Mouse (Mus musculus) bone marrow macrophage, adult 2 months (primary cell): Measurements from ENCODE around the gene Fbxo47.

Experiments
- CTCF ChIP-seq: IDR thresholded peaks from 2 replicates; pipeline ENCODE4 v1.5.1; 2012; ENCODE audit warnings: low read depth, mild to moderate bottlenecking, low read length, moderate library complexity
- POLR2A ChIP-seq: IDR thresholded peaks from 2 replicates; pipeline ENCODE4 v1.6.1; 2012; ENCODE audit warnings: mild to moderate bottlenecking, low read depth, low read length, borderline replicate concordance

DNA sequence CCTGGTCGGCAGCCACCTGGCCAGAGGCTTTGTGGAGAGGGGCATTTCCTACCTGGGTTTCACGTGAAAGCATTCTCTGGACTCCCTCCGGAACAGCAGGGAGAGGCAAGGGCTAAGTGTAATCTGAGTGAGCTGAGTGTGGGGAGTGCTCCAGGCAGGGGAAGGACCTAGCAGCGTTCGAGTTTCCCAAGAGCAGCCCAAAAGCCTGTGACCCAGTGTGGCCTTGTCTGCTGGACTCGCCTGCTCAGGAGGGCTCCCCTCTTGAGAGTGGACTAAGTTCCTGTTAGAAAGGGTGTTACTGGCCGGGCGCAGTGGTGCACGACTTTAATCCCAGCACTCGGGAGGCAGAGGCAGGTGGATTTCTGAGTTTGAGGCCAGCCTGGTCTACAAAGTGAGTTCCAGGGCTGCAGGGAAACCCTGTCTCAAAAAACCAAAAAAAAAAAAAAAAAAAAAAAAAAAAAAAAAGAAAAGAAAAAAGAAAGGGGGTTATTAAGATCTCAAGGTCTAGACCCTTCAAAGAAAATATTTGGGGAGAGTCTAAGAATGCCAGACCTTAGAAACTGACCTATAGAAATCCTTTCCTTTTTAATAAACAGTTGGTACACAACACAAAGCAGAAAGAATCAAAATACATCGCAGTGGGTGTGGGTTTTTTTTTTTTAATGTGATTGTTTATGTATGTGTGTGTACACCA, 44.4 kb downstream of the Fbxo47 start:
- TF ChIP-seq CTCF: no peak
- TF ChIP-seq POLR2A: no peak
